Mouse (Mus musculus) right cerebral cortex, postnatal 14 days (tissue): ENCODE data around the gene Tnip1.
"Not testable (repeated sequence)": the region's sequence is repeated elsewhere in the genome, so short reads cannot be mapped to it uniquely, and the experiment has no call there.

Experiments
- DNase-seq: peaks from one replicate; pipeline ENCODE4 v3.0.0; 2022

The Tnip1 gene

GRCm38 (mm10) chr11:54905931-54906330 lies 56.8 kb downstream of the Tnip1 start:
- DNase-seq = no peak

- no peak for DNase-seq
Measured at GRCm38 (mm10) chr11:54905086-54905485, 57.6 kb downstream of the Tnip1 start.

- no peak for DNase-seq
Measured at GRCm38 (mm10) chr11:54903940-54904706, 58.6 kb downstream of the Tnip1 start.

GRCm38 (mm10) chr11:54903339-54903738 lies 59.4 kb downstream of the Tnip1 start:
- no peak for DNase-seq

GRCm38 (mm10) chr11:54902333-54903323 lies 60.1 kb downstream of the Tnip1 start, which contains the start of gene Gpx3:
Gpx3 (plus strand) TSS chr11:54902453.
- peak; percentile 50 for DNase-seq

- DNase-seq = no peak
Measured at GRCm38 (mm10) chr11:54899657-54900056, 63.1 kb downstream of the Tnip1 start.

GRCm38 (mm10) chr11:54897470-54897869 lies 65.2 kb downstream of the Tnip1 start:
- DNase-seq = no peak

- DNase-seq = not testable (repeated sequence)
Measured at GRCm38 (mm10) chr11:54896646-54897045, 66.1 kb downstream of the Tnip1 start.

GRCm38 (mm10) chr11:54894589-54894988 lies 68.1 kb downstream of the Tnip1 start:
- no peak for DNase-seq

- no peak for DNase-seq
Measured at GRCm38 (mm10) chr11:54892091-54892490, 70.6 kb downstream of the Tnip1 start.

GRCm38 (mm10) chr11:54891341-54891740 lies 71.4 kb downstream of the Tnip1 start:
- DNase-seq = no peak

GRCm38 (mm10) chr11:54887927-54888326 lies 74.8 kb downstream of the Tnip1 start:
- DNase-seq = no peak

GRCm38 (mm10) chr11:54885406-54885805 lies 77.3 kb downstream of the Tnip1 start:
- DNase-seq = no peak

- DNase-seq = no peak
Measured at GRCm38 (mm10) chr11:54884937-54885336, 77.8 kb downstream of the Tnip1 start.

GRCm38 (mm10) chr11:54884197-54884828 lies 78.4 kb downstream of the Tnip1 start:
- no peak for DNase-seq

GRCm38 (mm10) chr11:54882671-54883070 lies 80.0 kb downstream of the Tnip1 start:
- no peak for DNase-seq

- DNase-seq = no peak
Measured at GRCm38 (mm10) chr11:54881051-54881474, 81.7 kb downstream of the Tnip1 start.

GRCm38 (mm10) chr11:54879922-54880321 lies 82.8 kb downstream of the Tnip1 start:
- DNase-seq = no peak

GRCm38 (mm10) chr11:54879434-54879833 lies 83.3 kb downstream of the Tnip1 start:
- DNase-seq = no peak

GRCm38 (mm10) chr11:54878893-54879292 lies 83.8 kb downstream of the Tnip1 start:
- DNase-seq = no peak

- DNase-seq = no peak
Measured at GRCm38 (mm10) chr11:54876031-54876430, 86.7 kb downstream of the Tnip1 start.

- DNase-seq = no peak
Measured at GRCm38 (mm10) chr11:54871831-54872537, 90.7 kb downstream of the Tnip1 start.
